Mouse (Mus musculus) embryo, embryonic 11.5 days (tissue): ENCODE data around the gene Rhag.

Experiments
- DNase-seq: peaks from one replicate; pipeline ENCODE4 v3.0.0-alpha.2; 2012; ENCODE audit warnings: low read depth, low spot score

Gene Rhag

DNA sequence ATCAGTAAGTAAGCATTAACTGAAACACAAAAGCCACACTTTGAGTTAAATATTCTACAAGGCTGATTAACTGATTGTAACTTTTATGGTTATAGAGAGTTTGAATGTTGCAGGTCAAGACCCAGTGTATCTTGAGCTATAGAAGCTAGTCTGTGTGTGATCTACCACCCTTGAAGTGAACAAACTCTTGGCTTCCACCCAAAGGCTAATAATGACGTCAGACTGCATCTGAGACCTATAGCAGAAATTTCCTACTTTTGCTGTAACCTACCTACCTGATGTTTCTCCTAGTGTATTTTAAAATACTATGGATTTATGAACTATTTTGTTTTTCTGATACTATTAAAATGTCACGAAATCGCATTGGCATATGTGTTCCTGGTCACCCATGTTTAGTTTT, 63.8 kb downstream of the Rhag start:
- no peak for DNase-seq

DNA sequence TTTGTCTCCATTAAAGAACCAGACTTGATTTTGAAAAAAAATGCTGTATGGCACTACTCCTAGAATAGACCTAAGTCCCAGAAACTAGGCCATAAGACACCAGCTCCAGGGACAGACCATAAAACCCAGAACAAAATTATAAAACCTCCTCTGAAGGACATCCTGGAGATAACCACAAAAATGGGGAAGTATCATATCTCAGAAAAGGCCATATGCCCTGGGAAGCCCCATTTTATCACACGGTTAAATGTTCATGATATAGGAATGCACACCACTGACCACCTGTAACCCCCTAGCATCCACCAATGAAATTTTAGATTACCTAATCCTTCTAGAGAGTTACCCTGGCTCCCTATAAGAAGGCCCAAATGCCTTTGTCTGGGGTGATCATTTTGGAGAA, 64.6 kb downstream of the Rhag start:
- DNase-seq: no peak

DNA sequence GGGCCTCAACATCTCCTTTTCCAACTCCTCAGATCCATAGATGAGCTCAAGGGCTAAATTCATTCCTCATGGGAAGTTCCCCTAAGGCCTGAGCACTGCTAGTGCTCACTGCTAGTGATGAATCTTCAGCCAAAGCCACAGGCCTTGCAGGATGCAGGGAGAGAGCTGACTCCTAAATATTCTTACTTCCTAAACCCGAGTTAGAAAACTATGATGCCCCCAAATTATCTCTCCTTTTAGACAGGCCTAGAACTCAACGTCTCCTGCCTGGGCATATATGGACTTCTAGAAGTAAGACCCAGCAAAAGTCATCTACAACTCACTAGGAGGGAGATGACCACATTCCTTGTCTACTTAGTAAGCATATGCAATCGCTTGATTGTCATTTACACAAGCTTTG, 66.8 kb downstream of the Rhag start:
- no peak for DNase-seq

DNA sequence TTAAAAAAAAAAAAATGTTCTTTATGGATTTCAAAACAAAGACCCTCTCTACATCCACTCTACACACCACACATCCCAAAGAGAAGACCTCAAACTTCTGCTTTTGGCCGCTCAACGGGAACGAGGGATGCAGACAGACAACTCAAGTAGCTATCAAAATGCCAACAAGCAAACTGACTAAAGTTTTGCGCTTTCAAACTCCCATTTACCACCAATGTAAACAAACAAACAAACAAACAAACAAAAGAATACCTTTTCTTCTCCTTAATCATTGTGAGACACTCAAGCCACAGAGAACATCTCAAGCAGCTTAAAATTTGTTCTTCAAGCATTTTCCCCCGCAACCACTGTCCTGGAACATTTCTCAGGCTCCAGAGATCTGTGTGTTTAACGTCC, 68.6 kb downstream of the Rhag start:
- no peak for DNase-seq

DNA sequence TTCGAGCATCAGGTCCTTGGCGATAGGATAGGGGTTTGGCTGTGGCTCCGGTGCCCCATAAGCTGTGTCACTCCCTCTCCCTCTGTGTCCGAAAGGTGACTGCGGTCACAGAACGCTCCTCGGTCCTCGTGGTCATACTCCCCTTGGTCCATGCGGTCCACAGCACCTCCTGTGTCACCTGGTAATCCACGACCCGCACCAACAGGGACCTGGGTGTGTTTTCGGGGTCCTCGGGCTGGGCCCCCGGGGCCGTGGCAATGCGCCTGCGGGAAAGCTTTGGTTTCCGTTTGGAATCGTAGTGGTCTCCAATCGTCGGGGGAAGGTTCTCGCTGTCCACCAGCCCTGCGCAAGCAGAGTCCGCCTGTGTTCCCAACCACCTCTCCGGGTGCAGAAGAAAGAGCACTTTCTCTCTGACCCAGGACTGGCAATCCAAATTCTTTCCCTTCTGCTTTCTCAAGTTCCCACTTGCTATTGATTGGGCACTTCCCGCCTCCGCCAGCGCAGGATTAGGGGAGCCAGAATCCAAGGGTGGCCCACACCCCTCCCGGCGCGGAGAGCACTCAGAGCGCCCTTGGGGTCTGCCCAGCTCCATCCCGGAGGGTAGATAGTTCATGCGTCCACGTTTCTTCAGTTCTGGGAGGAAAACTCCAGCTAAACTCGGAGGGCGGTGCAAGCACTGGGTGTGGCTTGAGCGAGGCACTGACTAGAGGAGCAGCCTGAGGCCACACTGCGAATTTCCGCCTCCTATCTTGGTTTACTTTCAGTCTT, 69.2 kb downstream of the Rhag start, which contains the start of gene 9130008F23Rik:
TSS of gene 9130008F23Rik (minus strand) at position 636 of the 768 bp plus-strand sequence.
- no peak for DNase-seq

DNA sequence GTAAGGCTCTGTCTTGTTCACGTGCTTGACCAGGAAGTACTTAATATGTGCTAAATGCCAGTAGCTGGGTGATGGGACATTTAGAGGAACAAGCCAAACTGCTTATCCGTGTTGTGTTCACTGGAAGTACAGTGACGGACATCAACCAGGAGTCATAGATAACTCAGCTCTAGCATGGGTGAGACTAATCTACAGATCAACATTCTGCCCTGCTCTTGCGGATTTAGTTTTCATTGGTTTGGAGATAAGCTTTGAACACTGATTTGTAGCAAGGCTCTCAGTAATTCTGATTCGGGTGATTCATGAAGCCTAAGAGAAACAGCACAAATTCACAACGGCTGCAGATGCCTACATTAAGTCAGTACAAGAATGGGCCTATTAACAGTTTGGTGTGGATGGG, 71.2 kb downstream of the Rhag start:
- no peak for DNase-seq

DNA sequence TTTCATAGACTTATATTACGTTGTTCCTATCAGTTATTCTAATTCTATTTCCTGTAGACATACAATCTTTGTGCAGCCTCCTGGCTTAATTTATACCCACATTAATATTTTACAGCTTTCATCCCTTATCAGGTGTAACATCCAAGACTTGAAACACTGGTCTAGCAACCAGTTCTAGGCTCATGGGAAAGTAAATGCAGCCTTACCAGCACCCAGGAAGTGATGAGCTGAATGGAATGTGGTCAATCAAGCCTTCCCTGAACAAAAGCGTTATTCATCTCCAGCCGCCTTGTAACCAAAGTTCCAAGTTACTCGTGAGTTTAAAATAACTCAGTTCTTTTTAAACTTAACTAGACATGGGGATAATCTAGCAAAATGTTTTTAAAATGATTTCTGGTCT, 74.2 kb downstream of the Rhag start:
- no peak for DNase-seq

DNA sequence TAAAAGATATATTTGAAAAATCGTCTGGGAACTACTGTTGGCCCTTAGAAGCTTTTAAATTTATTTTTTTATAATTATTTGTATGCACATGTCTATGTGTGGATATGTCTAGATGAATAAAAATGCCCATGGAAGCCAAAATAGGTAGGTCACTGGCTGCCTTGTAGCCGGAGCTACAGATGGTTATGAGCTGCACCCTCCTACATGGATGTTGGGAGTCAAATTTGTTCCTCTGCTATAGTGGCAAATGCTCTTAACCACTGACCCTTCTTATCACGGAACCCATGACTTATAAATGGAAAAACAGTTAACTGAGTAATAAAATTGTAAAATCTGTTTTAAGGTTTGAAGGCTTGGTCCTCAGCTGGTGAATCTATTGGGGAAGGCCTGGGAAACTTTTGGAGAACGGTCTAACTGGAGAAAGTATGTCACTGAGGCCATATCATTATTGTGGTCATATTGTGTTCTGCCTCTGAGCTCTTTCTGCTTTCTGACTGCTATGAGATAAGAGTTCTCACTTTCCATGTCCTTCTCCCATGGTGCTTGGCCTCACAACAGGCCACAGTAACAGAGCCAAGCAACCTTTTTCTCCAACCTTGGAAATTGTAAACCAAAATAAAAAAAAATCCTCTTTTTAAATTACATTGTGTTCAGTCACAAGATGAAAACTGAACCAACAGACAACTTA, 77.1 kb downstream of the Rhag start:
- no peak for DNase-seq
